Mouse (Mus musculus) urinary bladder, adult 18-20 months (tissue): ENCODE results near the gene Pwp2.
"Not testable (repeated sequence)": the region's sequence is repeated elsewhere in the genome, so short reads cannot be mapped to it uniquely, and the experiment has no call there.

Experiments
- DNase-seq, 2 experiments: peaks; one replicate each; pipeline ENCODE4 v3.0.0; 2022; ENCODE audit warnings: low spot score in 2 of 2, mixed read lengths in 2 of 2

Gene Pwp2

GRCm38 (mm10) chr10:78184531-78185380 is at the start of gene Pwp2:
TSS of gene Pwp2 (minus strand) at chr10:78185149.
- peak; percentile 69 to 79 for DNase-seq

DNA sequence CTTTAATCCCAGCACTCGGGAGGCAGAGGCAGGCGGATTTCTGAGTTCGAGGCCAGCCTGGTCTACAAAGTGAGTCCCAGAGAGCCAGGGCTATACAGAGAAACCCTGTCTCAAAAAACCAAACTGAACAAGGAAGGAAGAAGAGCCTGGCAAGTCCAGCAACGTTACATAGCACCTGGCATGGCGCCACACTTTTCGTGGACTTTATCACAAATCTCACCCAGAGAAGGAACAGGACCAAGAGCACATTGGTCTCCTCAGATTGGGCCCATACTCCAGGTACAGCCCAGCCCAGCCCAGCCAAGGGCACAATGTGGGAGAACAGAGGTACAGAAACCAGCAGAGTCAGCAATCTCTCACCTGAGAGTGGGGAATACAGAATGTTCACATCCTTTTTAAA is 48.8 kb upstream of the Pwp2 start:
- no peak for DNase-seq

DNA sequence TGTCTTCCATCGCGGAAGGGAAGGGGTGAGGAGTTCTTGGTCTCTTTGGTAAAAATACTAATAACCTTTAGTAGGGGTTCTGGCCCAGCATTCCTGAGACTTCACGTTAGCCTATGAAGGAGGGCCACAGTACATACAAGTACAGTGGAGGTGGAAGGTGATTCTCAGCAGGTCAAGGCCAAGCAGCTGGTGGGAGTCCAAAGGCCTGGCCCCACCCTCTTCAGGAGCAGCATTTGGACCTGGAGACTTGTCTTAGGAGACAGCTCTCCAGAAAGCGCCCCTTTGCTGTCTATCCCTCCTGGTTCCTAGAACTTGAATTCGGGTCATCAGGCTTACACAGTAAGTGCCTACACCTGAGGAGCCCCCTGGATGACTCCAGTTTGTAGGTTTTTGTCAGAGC is 48.2 kb upstream of the Pwp2 start:
- DNase-seq: no peak

DNA sequence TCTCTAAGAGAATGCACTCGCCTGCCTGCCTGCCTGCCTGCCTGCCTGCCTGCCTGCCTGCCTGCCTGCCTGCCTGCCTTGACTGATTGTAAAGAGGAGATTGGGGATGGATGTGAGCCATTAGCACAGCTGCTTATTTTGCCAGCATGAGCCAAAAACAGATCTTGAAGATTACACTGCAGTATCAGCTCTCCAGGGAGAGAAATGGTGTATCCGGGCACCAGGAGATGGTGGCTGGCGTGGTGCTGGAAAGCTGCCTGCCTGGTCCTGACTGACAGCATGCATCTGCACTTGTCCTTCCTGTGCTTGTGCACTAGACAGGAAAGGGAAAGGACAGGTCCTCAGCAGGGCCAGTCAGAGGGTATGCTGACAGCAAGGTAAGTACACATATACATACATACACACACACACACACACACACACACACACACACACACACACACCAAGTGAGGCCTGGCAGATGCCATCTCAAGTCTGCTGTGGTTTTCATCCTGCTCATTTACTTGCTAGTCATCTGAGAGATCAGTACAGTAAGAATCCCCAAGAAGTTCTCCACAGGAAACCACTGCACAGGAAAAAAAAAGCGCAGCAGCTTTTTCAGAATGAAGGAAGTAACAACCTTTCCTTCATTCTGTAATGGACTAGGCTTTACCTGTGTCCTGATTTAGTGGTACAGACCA is 47.5 kb upstream of the Pwp2 start:
- DNase-seq: no peak

- no peak for DNase-seq
Measured at GRCm38 (mm10) chr10:78228560-78228928, 43.6 kb upstream of the Pwp2 start.

- DNase-seq: no peak
Measured at GRCm38 (mm10) chr10:78227875-78228559, 43.1 kb upstream of the Pwp2 start.

DNA sequence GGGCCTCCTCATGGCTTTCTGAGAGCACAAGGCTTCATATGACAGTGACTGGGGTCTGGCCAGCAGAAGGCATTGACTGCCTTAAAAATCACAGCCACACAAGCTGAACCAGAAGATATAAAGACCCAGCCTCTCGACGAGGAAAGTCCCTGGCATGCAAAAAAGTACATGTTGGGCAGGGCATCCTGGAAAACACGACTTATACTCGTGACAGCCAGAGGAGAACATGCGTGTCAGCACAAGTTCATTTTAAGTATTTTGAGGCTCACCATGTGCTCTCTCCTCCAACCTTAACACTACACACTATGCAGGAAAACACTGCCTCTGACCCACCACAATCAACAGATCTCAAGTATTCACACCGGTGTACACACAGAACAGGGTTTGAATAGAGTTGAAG is 39.2 kb upstream of the Pwp2 start:
- DNase-seq: no peak

DNA sequence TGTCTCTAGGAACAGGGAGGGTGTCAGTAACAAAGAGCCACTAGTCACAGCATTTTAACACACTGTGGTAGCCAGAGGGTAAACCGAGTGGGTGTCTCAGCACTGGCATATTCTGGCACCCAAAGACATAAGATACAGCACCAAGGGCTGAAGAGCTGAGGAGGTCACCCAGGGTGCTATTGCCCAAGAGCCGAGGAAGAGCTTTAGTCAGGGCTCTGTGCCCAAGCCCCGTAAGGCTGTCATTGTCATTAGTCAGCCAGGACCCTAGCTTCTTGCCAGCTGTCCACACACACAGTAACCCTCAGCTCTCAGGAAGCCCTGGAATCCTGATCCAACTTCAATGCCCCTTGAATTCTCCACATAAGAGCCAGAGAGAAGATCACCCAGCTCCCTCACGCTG is 38.0 kb upstream of the Pwp2 start:
- no peak for DNase-seq

GRCm38 (mm10) chr10:78221315-78221714 is 36.4 kb upstream of the Pwp2 start:
- no peak for DNase-seq

GRCm38 (mm10) chr10:78219528-78219927 is 34.6 kb upstream of the Pwp2 start:
- DNase-seq: no peak

DNA sequence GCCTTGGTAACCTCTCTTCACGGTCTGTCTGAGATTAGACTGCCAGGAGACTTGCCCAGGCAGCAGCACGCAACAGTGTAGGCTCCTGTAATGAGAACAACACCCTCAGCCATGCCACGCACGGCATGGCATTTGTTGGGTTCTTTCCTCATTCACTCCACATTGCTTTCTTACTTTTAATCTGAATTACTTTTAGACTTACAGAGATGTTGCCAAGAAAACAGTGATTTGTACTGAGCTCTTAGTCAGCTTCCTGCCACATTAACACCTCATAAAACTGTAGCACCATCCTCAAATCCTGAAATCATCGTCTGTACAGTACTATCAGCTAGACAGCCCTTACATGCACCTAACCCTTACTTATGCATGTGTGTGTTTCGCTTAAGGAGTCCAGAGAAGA is 33.6 kb upstream of the Pwp2 start:
- DNase-seq: no peak

- DNase-seq: no peak
Measured at GRCm38 (mm10) chr10:78216376-78217083, 31.6 kb upstream of the Pwp2 start.

- DNase-seq: no peak
Measured at GRCm38 (mm10) chr10:78214371-78214770, 29.4 kb upstream of the Pwp2 start.

- no peak for DNase-seq
Measured at GRCm38 (mm10) chr10:78211311-78211710, 26.4 kb upstream of the Pwp2 start.

DNA sequence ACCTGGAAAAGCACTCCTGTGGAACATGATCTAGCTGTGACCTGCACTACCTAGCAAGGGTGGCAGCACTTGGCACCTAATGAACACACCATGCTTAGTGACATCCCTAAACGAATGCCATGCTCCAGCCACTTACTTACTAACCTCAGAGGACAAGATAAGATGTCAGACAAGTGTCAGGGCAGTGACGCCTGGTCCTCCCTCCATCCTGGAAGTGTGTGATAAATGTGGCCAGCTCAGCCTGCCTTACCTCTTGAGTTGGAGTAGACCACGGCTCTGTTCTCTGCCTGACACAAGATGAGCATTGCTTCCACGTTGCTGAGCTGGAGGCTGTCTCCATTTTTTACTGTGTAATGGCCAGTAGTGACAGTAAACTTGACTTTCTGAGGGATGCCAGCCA is 16.2 kb upstream of the Pwp2 start:
- DNase-seq: no peak

DNA sequence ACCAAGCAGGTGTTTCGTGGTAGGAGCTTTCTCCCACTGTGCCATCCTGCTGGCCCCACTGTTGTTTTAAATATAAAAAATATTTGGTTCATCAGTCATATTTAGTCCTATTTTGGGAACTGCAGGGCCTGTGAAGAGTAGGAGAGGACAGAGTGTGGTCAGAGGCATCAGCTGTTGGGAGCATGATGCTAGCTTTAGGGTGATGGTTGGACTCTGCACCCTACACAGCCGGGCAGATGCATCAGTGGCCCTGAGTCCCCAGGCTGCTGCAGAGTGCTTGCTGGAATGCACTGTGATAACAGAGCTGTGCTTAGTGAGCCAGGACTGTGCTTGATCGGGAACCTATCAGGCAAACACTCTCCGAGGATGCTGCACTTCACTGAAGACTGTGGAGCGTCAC is 8.0 kb upstream of the Pwp2 start:
- no peak for DNase-seq

DNA sequence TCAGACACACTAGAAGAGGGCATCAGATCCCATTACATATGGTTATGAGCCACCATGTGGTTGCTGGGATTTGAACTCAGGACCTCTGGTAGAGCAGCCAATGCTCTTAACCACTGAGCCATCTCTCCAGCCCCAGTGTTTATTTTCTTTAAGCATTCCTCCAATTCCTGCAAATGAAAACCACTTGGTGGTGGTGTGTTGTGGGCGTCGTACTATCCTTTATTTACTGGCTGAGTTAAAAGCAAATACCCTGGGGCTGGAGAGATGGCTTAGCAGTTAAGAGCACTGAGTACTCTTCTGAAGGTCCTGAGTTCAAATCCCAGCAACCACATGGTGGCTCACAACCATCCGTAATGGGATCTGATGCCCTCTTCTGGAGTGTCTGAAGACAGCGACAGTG is 1.1 kb upstream of the Pwp2 start:
- not testable (repeated sequence) for DNase-seq

GRCm38 (mm10) chr10:78185381-78185725 is 404 bp upstream of the Pwp2 start:
- no peak for DNase-seq

GRCm38 (mm10) chr10:78183577-78183976 is 1.4 kb downstream of the Pwp2 start:
- DNase-seq: no peak

GRCm38 (mm10) chr10:78182321-78182720 is 2.6 kb downstream of the Pwp2 start:
- no peak for DNase-seq

DNA sequence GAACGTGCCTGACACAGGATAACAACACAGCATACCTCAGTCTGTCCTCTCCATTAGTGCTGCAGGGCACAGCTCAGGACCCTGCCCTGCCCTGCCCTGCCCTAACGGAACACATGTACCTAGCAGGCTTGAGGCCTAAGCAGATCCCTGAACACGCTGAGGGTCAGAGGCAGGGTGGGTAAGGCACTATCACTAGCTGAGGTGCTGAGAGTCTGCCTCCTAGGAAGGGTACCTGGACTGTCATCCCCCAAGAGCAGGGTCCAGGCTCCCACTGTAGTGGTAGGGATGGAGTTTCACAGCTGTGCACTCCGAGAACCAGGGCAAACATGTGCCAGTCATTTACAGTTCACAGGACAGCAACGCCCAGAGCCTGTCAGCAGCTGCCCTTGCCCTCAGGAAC is 10.5 kb downstream of the Pwp2 start:
- DNase-seq: no peak

DNA sequence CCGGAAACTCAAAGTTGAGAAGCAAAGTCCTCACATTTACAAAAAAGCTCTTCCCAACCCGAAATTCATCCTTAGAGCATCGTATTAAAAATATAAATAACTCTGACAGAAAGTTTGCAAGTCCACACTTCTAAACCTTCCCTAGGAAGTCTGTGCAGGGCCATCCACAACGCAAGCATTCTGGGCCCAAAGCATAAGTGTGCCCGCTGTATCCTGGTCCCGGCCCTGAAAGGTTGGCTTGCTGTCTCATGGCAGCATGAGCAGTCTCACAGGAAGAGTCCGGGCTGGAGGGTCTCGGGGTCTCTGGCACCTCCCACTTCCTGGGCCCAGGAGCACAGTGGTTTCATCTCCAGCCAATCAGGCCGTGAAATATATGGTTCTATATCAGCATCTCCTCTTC is 13.4 kb downstream of the Pwp2 start:
- DNase-seq: no peak
